Mouse (Mus musculus) liver, adult 2 months (tissue): ENCODE data around the gene Prss54. TPM values are rescaled to one million over a fixed set of nuclear protein-coding genes. Genes with fewer than 3 reads are reported as not detected.
"Not testable (repeated sequence)": the region's sequence is repeated elsewhere in the genome, so short reads cannot be mapped to it uniquely, and the experiment has no call there.

Source experiments
- DNase-seq: peaks from one replicate; pipeline ENCODE4 v3.0.0-alpha.2; 2011; ENCODE audit warnings: low read depth, low spot score; ENCODE audit errors: extremely low read depth
- H3K27ac ChIP-seq: fragments of 200-500 bp; replicated peaks from 2 replicates; pipeline ENCODE4 v1.5.1; 2012; ENCODE audit warnings: low read depth, mild to moderate bottlenecking, control low read depth, inconsistent platforms, low read length; ENCODE audit not compliant: insufficient read depth
- H3K27me3 ChIP-seq: fragments of 200-500 bp; 2 replicates; pipeline ENCODE4 v1.6.1; 2012; ENCODE audit warnings: mild to moderate bottlenecking, moderate library complexity, low read length, inconsistent platforms; ENCODE audit not compliant: control insufficient read depth, insufficient read depth
- H3K36me3 ChIP-seq: fragments of 200-500 bp; 2 replicates; pipeline ENCODE4 v1.6.1; 2012; ENCODE audit warnings: low read length, inconsistent platforms; ENCODE audit not compliant: control insufficient read depth, insufficient read depth
- H3K4me1 ChIP-seq: fragments of 200-500 bp; 2 replicates; pipeline ENCODE4 v1.6.1; 2011; ENCODE audit warnings: low read length; ENCODE audit not compliant: control insufficient read depth, insufficient read depth
- H3K4me3 ChIP-seq: fragments of 200-500 bp; 2 replicates; pipeline ENCODE4 v1.5.1; 2011; ENCODE audit warnings: low read depth, mild to moderate bottlenecking, control low read depth, low read length, moderate library complexity; ENCODE audit not compliant: insufficient read depth
- H3K79me2 ChIP-seq: fragments of 200-500 bp; 2 replicates; pipeline ENCODE4 v1.6.1; 2012; ENCODE audit warnings: inconsistent platforms, mild to moderate bottlenecking, low read length, moderate library complexity; ENCODE audit not compliant: control insufficient read depth, insufficient read depth
- H3K9ac ChIP-seq: fragments of 200-500 bp; 2 replicates; pipeline ENCODE4 v1.6.1; 2012; ENCODE audit warnings: low read depth, mild to moderate bottlenecking, control low read depth, inconsistent platforms, low read length
- CTCF ChIP-seq: fragments of 200-500 bp; IDR thresholded peaks from 2 replicates; pipeline ENCODE4 v1.5.1; 2011; ENCODE audit warnings: low read depth, low read length, control low read depth
- POLR2A ChIP-seq: fragments of 200-500 bp; IDR thresholded peaks from 2 replicates; pipeline ENCODE4 v1.6.1; 2011; ENCODE audit warnings: low read length, control low read depth; ENCODE audit not compliant: insufficient read depth; ENCODE audit errors: extremely low read depth
- WGBS: fragments of 180-500 bp; shearing (Covaris S2); methylation state at CpG from one replicate; pipeline ENCODE4 v1.1.7; 2018; 5-methylcytosine and 5-hydroxymethylcytosine counted together
- polyA plus RNA-seq: library from polyadenylated mRNA; depleted of rRNA; stranded (reverse); fragments of >200 nt; gene quantifications from 2 replicates; pipeline ENCODE4 v1.2.3, GENCODE M21; 2012
- total RNA-seq: library from RNA; depleted of rRNA; stranded (reverse); fragments of >200 nt; gene quantifications from 2 replicates; pipeline ENCODE4 v1.2.3, GENCODE M21; 2014

Gene Prss54
- total and polyA plus RNA-seq, 2 experiments = not detected

- Histone ChIP-seq H3K36me3 (no peaks in the 10 kb centered on the region), H3K27ac (no peak overlapping the region), H3K9ac (no peak overlapping the region), H3K79me2 (no peaks in the 10 kb centered on the region), H3K4me1 (no peaks in the 10 kb centered on the region), H3K27me3 (0 out of 2 replicates have a peak, but pooled peaks cover 4% of the 10 kb centered on the region), H3K4me3 (no peak overlapping the region)
- WGBS = 84% methylated on average over 5 of the region's 5 CpGs
- no peak for DNase-seq
- TF ChIP-seq CTCF = no peak
- TF ChIP-seq POLR2A = no peak
Observed at GRCm38 (mm10) chr8:95609406-95609805, 33.3 kb upstream of the Prss54 start.

GRCm38 (mm10) chr8:95607210-95607609 lies 31.1 kb upstream of the Prss54 start:
- Histone ChIP-seq H3K79me2 (no peaks in the 10 kb centered on the region), H3K27me3 (no peaks in the 10 kb centered on the region)
- no peak for TF ChIP-seq POLR2A
- TF ChIP-seq CTCF = no peak

GRCm38 (mm10) chr8:95606509-95606908 lies 30.4 kb upstream of the Prss54 start:
- H3K27me3 ChIP-seq, H3K27ac ChIP-seq, H3K79me2 ChIP-seq, H3K4me3 ChIP-seq, H3K4me1 ChIP-seq, H3K36me3 ChIP-seq, H3K9ac ChIP-seq, DNase-seq: not testable (repeated sequence)
- WGBS = 19% methylated on average over 4 of the region's 5 CpGs
- TF ChIP-seq CTCF = peak; percentile 39

More at GRCm38 (mm10) chr8:95607210-95607609, 31.1 kb upstream of the Prss54 start:
- no peak overlapping the region for H3K4me3 ChIP-seq
- no peak overlapping the region for H3K9ac ChIP-seq
- DNase-seq = no peak
- 60% methylated on average over 9 of the region's 9 CpGs for WGBS
- no peak overlapping the region for H3K27ac ChIP-seq
- H3K36me3 ChIP-seq = no peaks in the 10 kb centered on the region
- no peaks in the 10 kb centered on the region for H3K4me1 ChIP-seq

GRCm38 (mm10) chr8:95602168-95602567 lies 26.0 kb upstream of the Prss54 start:
- Histone ChIP-seq H3K36me3 (no peaks in the 10 kb centered on the region), H3K27me3 (no peaks in the 10 kb centered on the region), H3K27ac (no peak overlapping the region), H3K4me3 (no peak overlapping the region), H3K79me2 (no peaks in the 10 kb centered on the region), H3K9ac (no peak overlapping the region), H3K4me1 (no peaks in the 10 kb centered on the region)
- no peak for DNase-seq
- no peak for TF ChIP-seq POLR2A
- 67% methylated on average over 2 of the region's 2 CpGs for WGBS

- no peak overlapping the region for H3K4me3 ChIP-seq
- no peaks in the 10 kb centered on the region for H3K79me2 ChIP-seq
- TF ChIP-seq POLR2A (no peak), CTCF (no peak)
- H3K36me3 ChIP-seq = no peaks in the 10 kb centered on the region
- H3K27me3 ChIP-seq = no peaks in the 10 kb centered on the region
- H3K27ac ChIP-seq = no peak overlapping the region
- H3K4me1 ChIP-seq = no peaks in the 10 kb centered on the region
- H3K9ac ChIP-seq = no peak overlapping the region
- DNase-seq = no peak
- 67% methylated on average over 15 of the region's 15 CpGs for WGBS
Observed at GRCm38 (mm10) chr8:95601306-95601705, 25.2 kb upstream of the Prss54 start.

- 18% methylated on average over 11 of the region's 11 CpGs for WGBS
Observed at GRCm38 (mm10) chr8:95599861-95600260, 23.7 kb upstream of the Prss54 start.

More at GRCm38 (mm10) chr8:95599861-95600260, 23.7 kb upstream of the Prss54 start:
- Histone ChIP-seq H3K27ac (no peak overlapping the region), H3K79me2 (no peaks in the 10 kb centered on the region), H3K9ac (no peak overlapping the region), H3K4me3 (no peak overlapping the region), H3K4me1 (no peaks in the 10 kb centered on the region), H3K27me3 (no peaks in the 10 kb centered on the region), H3K36me3 (no peaks in the 10 kb centered on the region)
- peak; percentile 61 for TF ChIP-seq CTCF
- TF ChIP-seq POLR2A = no peak
- DNase-seq = no peak
